Mouse (Mus musculus): ENCODE measurements around the gene Cldn9.

Gene Cldn9

GRCm38 (mm10) chr17:23683856-23684672, at the start of gene Cldn9:
TSS of gene Cldn9 (minus strand) at chr17:23684026.
- no peak for DNase-seq (ENCODE audit: low read depth, low spot score)

GRCm38 (mm10) chr17:23730441-23730840, 46.6 kb upstream of the Cldn9 start:
- no peak for DNase-seq (ENCODE audit: low read depth, low spot score)

DNA sequence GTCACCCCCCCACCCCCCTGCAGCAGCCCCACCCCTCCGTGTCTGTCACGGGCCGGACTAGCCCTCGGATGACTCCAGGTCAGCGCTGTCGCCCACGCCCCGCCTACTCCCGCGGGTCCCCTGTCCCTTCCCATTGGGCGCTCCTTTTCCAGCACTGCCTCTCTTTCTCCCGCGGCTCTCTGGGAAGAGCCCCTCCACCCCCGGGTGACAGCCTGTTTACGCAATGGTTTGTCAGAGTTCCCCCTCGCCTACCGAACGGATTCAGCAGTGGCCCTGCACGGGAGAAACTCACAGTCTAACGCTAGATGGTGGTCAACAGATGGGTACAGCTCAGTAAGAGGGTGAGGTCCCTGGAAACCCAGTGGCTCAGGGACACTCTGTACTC, 42.9 kb upstream of the Cldn9 start:
- peak; percentile 43 for DNase-seq (ENCODE audit: low read depth, low spot score)

DNA sequence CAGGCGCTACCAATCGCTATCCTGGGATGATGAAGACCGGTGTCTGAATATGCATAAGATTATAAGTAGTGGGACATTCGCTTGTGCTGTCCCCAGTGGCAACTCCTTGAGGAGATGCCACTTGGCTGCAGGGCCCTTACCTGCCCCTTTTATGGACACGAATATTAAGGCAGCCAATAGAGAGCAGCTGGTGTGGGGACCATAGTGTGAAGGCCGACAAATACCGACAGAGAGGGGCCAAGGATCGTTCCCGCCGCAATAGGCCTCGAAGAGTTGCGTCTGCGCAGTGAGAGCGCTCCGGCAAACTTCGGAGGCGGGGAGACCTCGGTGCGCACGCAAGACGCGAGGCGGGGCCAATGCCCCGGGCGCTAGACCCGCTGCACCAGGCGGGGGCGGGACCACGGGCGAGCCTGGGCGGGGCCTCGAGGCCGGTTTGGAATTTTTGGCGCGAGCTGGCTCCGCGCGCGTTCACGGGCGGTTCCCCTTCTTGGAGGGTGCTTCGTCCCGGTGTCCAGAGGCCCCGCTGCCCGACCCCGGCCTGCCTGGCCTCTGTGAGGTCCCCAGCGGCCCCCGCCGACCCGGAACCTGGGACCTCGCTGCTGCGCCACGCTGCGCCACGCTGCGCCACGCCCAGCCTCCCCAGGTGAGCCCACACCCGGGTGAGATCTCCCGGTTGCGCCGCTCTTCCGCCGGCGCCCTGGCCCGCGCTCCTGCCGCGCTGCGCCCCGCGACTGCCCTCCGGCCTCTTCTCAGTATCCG, 42.4 kb upstream of the Cldn9 start, which contains the start of gene Pkmyt1:
Gene Pkmyt1, plus strand, starts transcription at position 338 of the 759 bp plus-strand sequence.
- DNase-seq (ENCODE audit: low read depth, low spot score): peak; percentile 77

GRCm38 (mm10) chr17:23725477-23725876, 41.7 kb upstream of the Cldn9 start:
- DNase-seq (ENCODE audit: low read depth, low spot score): no peak

GRCm38 (mm10) chr17:23722376-23723125, 38.7 kb upstream of the Cldn9 start, which contains the start of gene 1520401A03Rik:
TSS of gene 1520401A03Rik (minus strand) at chr17:23722783.
- no peak for DNase-seq (ENCODE audit: low read depth, low spot score)

DNA sequence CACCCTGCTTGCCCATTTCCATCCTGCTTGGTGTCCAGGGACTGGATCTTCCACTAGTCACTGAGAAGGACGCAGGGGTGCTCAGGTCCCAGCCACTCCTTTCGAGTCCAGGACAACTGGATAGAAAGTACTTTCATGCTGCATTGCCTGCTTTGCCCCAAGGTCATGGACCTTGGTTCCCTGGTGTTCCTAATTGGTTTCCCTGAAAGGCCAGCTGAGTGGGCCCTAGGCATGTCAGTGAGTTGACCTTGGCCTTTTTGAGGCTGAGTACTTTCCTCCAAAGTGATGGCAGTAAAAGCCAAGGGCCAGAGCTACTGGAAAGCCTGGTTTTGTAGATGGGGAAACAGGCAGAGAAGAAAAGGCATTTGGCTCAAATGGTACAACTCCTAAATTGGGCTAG, 38.1 kb upstream of the Cldn9 start:
- DNase-seq (ENCODE audit: low read depth, low spot score): no peak

GRCm38 (mm10) chr17:23719455-23719854, 35.6 kb upstream of the Cldn9 start:
- DNase-seq (ENCODE audit: low read depth, low spot score): no peak

GRCm38 (mm10) chr17:23717003-23717402, 33.2 kb upstream of the Cldn9 start:
- DNase-seq (ENCODE audit: low read depth, low spot score): no peak

GRCm38 (mm10) chr17:23706212-23706611, 22.4 kb upstream of the Cldn9 start:
- DNase-seq (ENCODE audit: low read depth, low spot score): no peak

DNA sequence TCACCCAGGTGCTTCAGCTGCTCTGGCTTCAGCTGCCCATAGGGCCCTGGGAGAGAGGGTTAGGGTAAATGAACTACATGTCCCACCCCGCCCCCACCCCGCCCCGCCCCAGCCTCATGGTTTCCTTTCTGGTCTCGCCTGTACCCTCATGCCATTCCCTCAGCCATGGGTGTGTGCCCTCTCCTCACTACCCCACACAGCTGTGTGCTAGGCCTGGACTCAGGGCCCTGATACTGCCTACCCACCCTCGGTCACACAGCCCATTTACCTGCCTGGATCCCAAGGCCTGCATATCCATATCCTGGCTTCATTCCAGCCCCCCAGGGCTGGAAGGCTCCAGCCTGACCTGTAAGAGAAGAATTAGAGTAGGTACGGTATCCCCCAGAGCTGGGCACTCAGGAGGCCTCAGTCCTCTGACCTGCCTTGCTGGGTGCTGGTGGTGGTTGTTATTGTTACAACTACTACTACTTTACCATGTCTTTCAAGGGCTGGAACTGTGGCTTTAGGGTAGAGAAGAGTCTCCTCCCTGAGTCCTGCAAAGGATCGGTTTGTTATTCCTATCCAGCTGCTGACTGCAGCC, 21.8 kb upstream of the Cldn9 start:
- no peak for DNase-seq (ENCODE audit: low read depth, low spot score)

DNA sequence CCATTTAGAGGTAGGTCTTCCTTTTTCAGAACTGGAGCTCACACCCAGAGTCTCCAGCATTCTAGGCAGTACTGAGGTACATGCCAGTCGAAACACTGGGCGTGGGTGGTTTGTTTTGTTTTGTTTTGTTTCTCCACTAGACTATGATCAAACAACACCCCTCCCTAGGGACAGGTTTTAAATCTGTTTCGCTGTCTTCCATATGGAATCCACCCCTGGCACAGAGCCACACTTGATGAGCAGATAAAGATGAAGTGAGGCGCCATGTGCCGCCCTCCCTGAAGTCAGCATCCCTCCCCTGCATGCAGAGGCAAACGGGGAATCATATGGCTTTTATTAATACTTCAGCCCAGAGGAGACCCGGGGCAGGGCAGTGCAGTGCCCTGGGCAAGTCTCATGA, 20.9 kb upstream of the Cldn9 start:
- DNase-seq (ENCODE audit: low read depth, low spot score): peak; percentile 24

DNA sequence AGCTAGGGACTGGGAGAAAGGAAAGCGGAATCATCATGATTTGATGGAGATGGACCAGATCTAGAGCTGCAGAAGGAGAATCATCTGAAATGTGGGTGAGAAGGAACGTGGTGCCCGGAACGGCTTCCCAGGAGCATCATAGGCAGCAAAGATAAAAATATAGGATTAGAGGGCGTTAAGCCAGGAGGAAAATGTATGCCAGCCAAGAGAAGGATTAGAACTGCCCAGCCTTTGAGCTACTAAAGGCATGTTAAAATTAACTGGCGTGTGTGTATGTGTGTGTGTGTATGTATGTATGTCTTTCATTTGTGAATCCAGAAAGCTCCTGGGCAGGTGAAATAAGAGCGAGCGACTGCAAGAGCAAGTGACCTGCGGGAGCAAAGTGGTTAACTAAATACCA, 19.5 kb upstream of the Cldn9 start:
- peak; percentile 16 for DNase-seq (ENCODE audit: low read depth, low spot score)

DNA sequence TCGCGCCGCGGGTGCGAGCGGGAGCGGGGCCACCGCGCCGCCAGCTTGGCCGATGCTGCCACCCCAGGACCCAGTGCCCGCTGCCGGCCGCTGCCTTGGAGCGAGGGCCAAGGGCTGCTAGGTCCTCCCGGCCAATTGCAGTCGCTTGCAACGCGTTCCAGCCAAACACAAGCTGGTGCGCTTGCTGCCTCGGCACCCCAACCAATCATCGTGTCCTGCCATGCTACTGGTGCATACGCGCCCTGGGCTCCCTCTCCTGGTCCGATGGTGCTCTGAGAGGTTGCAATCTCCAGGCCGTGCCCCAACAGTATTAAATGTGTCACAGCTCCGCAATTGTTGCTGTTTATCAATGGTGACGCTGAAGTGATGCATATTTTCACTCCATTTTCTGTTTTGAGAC, 16.3 kb upstream of the Cldn9 start:
- peak; percentile 76 for DNase-seq (ENCODE audit: low read depth, low spot score)

GRCm38 (mm10) chr17:23699131-23700077, 15.6 kb upstream of the Cldn9 start:
- no peak for DNase-seq (ENCODE audit: low read depth, low spot score)

GRCm38 (mm10) chr17:23695801-23696200, 12.0 kb upstream of the Cldn9 start:
- DNase-seq (ENCODE audit: low read depth, low spot score): no peak

GRCm38 (mm10) chr17:23694491-23694890, 10.7 kb upstream of the Cldn9 start:
- DNase-seq (ENCODE audit: low read depth, low spot score): no peak

- no peak for DNase-seq (ENCODE audit: low read depth, low spot score)
Observed at GRCm38 (mm10) chr17:23683226-23683625, 600 bp downstream of the Cldn9 start.

GRCm38 (mm10) chr17:23682530-23682929, 1.3 kb downstream of the Cldn9 start:
- no peak for DNase-seq (ENCODE audit: low read depth, low spot score)

DNA sequence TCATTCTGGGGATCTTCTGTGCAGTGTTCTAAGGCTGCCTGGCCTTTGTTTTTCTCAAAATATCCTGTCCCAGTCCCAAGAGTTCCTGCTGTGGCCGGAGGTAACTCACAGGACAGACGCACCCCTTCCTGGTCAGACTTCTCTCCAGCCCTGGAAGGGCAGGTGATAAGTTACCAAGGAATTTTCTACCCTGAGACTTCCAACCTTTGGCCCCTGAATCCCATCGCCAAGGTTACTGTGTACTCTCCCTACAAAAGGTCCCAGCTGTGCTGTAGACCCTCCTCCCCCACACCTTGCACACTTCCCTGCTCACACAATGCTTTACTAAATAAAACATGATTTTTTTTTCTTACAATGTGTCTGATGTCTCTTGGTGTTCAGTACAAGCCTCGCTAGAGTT, 1.7 kb downstream of the Cldn9 start:
- DNase-seq (ENCODE audit: low read depth, low spot score): no peak

- no peak for DNase-seq (ENCODE audit: low read depth, low spot score)
Observed at GRCm38 (mm10) chr17:23681086-23681485, 2.7 kb downstream of the Cldn9 start.

Data from telencephalon, adult 2 months (tissue).